Mouse (Mus musculus) kidney, adult 2 months (tissue): ENCODE data around the gene Mrpl1. TPM values are rescaled to one million over a fixed set of nuclear protein-coding genes. Genes with fewer than 3 reads are reported as not detected.

Experiments
- DNase-seq: peaks from one replicate; pipeline ENCODE4 v3.0.0; 2021
- H3K27ac ChIP-seq: fragments of 200-500 bp; 2 replicates; pipeline ENCODE4 v1.5.1; 2012; ENCODE audit warnings: low read depth, low read length, control low read depth, inconsistent platforms; ENCODE audit not compliant: insufficient read depth
- H3K27me3 ChIP-seq: fragments of 200-500 bp; replicated peaks from 2 replicates; pipeline ENCODE4 v1.6.1; 2012; ENCODE audit warnings: mild to moderate bottlenecking, moderate library complexity, low read length, inconsistent platforms; ENCODE audit not compliant: control insufficient read depth, insufficient read depth
- H3K36me3 ChIP-seq: fragments of 200-500 bp; 2 replicates; pipeline ENCODE4 v1.6.1; 2012; ENCODE audit warnings: mild to moderate bottlenecking, moderate library complexity, low read length, inconsistent platforms; ENCODE audit not compliant: control insufficient read depth, insufficient read depth
- H3K4me1 ChIP-seq: fragments of 200-500 bp; 2 replicates; pipeline ENCODE4 v1.6.1; 2011; ENCODE audit warnings: low read length; ENCODE audit not compliant: control insufficient read depth, insufficient read depth
- H3K4me3 ChIP-seq: fragments of 200-500 bp; 2 replicates; pipeline ENCODE4 v1.5.1; 2011; ENCODE audit warnings: mild to moderate bottlenecking, low read depth, low read length, control low read depth; ENCODE audit not compliant: insufficient read depth
- CTCF ChIP-seq: fragments of 200-500 bp; conservative IDR thresholded peaks from 2 replicates; pipeline ENCODE4 v1.5.1; 2011; ENCODE audit warnings: low read depth, mild to moderate bottlenecking, control low read depth, low read length, moderate library complexity, mixed read lengths; ENCODE audit not compliant: insufficient read depth, insufficient read length
- POLR2A ChIP-seq: fragments of 200-500 bp; IDR thresholded peaks from one replicate; pipeline ENCODE4 v1.6.1; 2011; ENCODE audit warnings: low read depth, low read length, control low read depth
- WGBS: fragments of 180-500 bp; shearing (Covaris S2); methylation state at CpG from one replicate; pipeline ENCODE4 v1.1.7; 2018; 5-methylcytosine and 5-hydroxymethylcytosine counted together
- polyA plus RNA-seq: library from polyadenylated mRNA; depleted of rRNA; stranded (reverse); fragments of >200 nt; gene quantifications from 2 replicates; pipeline ENCODE4 v1.2.3, GENCODE M21; 2012

Mrpl1 gene
- polyA plus RNA-seq, 1 experiment, result 6.6 TPM

DNA sequence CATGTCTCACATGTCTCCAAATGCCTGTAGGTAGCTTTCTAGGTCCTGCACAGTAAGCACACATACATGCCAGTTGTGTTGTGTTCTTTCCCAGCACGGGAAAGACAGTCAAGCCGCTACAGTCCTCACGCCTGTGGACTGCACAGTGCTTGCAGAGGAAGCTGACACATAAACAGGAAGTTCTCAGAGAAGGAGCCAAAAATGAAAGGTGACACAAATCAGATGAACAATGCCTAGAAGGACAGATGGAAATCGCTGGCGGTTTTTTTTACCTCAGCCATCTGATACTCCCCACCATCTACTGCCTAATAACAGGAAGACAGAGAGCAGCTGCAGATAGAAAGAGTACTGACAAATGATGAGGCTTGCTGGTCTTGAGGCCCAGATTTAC is 45.3 kb upstream of the Mrpl1 start, which contains the start of gene Cnot6l:
TSS of gene Cnot6l (minus strand) at position 151 of the 391 bp plus-strand sequence.
- TF ChIP-seq POLR2A, result no peak
- TF ChIP-seq CTCF, result no peak
- H3K27ac ChIP-seq, result peak within 1 kb of the TSS; percentile 57
- WGBS, result 26% methylated on average over 5 of the region's 5 CpGs
- H3K27me3 ChIP-seq, result no peaks in the 10 kb centered on the region
- H3K4me1 ChIP-seq, result peaks cover 3% of the 10 kb centered on the region; the same call in 1 of the 2 replicates
- DNase-seq, result peak; percentile 84
- no peaks in the 10 kb centered on the region for H3K36me3 ChIP-seq
- peak within 1 kb of the TSS; percentile 89 for H3K4me3 ChIP-seq

DNA sequence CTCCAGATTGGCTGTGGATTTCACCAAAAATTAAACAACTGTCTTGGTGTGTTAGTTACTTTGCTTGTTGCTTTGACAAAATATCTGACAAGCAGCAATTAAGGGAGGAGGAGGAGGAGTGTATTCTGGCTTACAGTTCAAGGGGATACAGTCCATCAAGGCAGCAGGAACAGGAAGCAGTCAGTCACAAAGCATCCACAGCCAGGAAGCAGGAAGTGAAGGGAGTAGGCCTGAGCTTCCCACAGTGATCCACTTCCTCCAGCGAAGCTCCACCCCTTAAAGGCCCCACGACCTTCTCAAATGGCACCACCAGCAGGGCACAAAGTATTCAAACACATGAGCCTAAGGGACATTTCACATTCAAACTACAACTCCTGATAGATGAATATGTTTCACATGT is 42.5 kb upstream of the Mrpl1 start:
- DNase-seq, result no peak
- H3K4me1 ChIP-seq, result no peaks in the 10 kb centered on the region; the same call in 1 of the 2 replicates
- 84% methylated on average over 2 of the region's 2 CpGs for WGBS

DNA sequence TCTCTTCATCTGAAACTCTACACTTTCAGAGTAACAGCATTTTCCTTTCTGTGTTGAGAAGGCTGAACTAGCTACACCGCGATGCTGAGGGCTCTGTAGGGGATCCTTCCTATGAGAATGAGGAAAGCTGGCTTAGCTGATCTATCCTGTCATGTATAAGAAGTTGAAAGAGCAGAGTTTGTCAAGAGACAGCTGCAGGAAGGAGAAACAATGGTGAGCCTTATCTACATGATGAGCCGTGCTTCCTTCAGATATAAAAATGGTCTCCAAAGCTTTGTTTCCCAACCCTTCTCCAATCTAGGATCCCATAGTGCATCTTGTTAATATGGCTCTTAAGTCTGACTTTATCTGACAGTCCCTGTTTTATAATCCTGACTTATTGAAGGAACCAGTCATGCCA is 38.9 kb upstream of the Mrpl1 start:
- DNase-seq, result no peak
- H3K36me3 ChIP-seq, result no peaks in the 10 kb centered on the region
- TF ChIP-seq CTCF (no peak), POLR2A (no peak)
- no peak overlapping the region for H3K27ac ChIP-seq
- H3K27me3 ChIP-seq, result no peaks in the 10 kb centered on the region
- 69% methylated on average over 3 of the region's 3 CpGs for WGBS
- no peak overlapping the region for H3K4me3 ChIP-seq
- H3K4me1 ChIP-seq, result no peaks in the 10 kb centered on the region

More for the DNA sequence above, 42.5 kb upstream of the Mrpl1 start:
- H3K27me3 ChIP-seq, result no peaks in the 10 kb centered on the region
- TF ChIP-seq CTCF, result no peak
- no peak for TF ChIP-seq POLR2A
- no peak overlapping the region for H3K27ac ChIP-seq
- no peaks in the 10 kb centered on the region for H3K36me3 ChIP-seq
- no peak overlapping the region for H3K4me3 ChIP-seq

DNA sequence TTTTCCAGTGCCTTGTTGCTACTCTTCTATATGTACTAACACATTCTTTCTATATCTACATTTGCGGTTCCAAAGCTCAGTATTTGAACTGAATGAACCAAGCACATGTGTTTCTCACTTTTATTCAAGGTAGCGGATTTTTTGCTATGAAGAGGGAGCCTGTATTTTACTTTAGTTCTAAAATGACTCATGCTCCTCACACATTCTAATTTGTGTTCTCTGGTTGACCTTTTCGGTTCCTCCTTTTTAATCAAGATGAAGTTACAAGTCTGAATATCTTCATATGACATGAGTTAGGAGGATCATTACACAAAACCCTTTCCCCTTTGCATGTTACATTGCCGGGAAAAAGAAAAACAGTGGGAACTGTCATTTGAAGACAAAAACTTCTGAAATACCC is 37.5 kb upstream of the Mrpl1 start:
- 88% methylated on average over 4 of the region's 4 CpGs for WGBS
- Histone ChIP-seq H3K36me3 (no peaks in the 10 kb centered on the region), H3K27me3 (no peaks in the 10 kb centered on the region), H3K4me1 (no peaks in the 10 kb centered on the region; the same call in 1 of the 2 replicates), H3K4me3 (no peak overlapping the region), H3K27ac (no peak overlapping the region)
- TF ChIP-seq CTCF (no peak), POLR2A (no peak)
- DNase-seq, result no peak

DNA sequence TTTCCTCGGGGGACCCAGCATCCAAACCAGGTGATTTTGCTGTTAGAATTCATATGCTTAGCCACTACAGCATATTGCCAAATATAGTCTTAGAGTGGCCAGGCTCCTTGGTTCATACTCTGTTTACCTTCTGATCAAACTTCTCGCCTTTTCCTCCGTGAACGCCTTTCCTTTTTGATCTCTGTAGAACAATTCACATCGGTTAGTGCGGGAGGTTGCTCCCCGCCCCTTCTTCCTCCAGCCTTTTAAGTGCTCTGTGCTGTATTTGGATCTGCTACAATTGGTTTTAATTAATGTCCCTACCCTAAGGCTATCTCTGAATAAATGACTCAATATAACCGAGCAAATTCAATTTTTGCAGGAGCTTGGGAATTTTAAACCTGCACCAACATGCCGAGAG is 33.2 kb upstream of the Mrpl1 start:
- WGBS, result 24% methylated on average over 9 of the region's 9 CpGs
- no peaks in the 10 kb centered on the region for H3K27me3 ChIP-seq
- no peaks in the 10 kb centered on the region; the same call in 1 of the 2 replicates for H3K4me1 ChIP-seq
- H3K4me3 ChIP-seq, result no peak overlapping the region
- H3K36me3 ChIP-seq, result no peaks in the 10 kb centered on the region
- no peak for TF ChIP-seq CTCF
- TF ChIP-seq POLR2A, result no peak
- H3K27ac ChIP-seq, result no peak overlapping the region
- peak; percentile 16 for DNase-seq

DNA sequence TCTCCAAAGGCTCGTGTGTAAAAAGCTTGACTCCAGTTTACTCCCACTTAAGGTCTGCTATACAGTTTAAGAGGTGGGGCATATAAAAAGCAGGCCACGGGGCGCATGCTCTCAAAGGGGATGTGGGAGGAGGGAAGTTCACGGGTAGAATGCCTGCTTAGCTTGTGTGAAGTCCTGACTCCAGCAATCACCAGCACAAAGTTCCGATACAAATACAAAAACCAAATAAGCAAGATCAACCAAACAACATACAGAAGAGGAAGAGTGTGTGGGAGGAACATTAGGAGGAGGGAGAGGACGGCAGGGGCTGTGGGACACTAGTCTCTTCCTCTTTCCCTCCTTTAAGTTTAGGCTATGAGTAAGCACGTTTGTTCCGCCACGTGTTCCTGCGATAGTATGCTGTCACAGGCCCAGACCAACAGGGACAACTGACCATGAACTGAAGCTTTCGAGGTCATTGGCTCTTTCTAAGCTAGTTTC is 32.4 kb upstream of the Mrpl1 start:
- WGBS, result 48% methylated on average over 11 of the region's 11 CpGs
- no peak for TF ChIP-seq POLR2A
- no peak for TF ChIP-seq CTCF
- H3K27ac ChIP-seq, result no peak overlapping the region
- peak; percentile 4 for DNase-seq
- H3K27me3 ChIP-seq, result no peaks in the 10 kb centered on the region
- H3K4me1 ChIP-seq, result no peaks in the 10 kb centered on the region; the same call in 1 of the 2 replicates
- no peak overlapping the region for H3K4me3 ChIP-seq
- H3K36me3 ChIP-seq, result no peaks in the 10 kb centered on the region

DNA sequence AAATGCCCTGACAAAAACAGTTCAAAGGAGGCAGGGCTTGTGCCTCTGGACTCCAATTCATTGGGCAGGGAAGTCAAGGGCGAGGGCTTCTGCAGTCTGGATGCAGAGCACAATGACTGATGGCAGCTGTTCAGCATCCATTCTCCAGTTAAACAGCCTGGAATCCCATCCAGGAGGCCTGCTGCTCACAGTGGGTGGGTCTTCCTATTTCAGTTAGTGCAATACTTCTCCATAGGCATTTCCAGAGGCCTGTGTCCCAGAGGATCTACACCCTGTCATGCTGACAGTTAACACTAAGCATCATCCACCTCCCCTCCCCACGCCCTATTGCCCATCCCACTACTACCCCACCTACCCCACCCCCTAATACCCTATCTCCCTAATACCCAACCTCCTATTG is 26.1 kb upstream of the Mrpl1 start:
- DNase-seq, result no peak
- no peaks in the 10 kb centered on the region for H3K4me1 ChIP-seq
- TF ChIP-seq POLR2A (no peak), CTCF (no peak)
- WGBS, result 91% methylated on average over 2 of the region's 2 CpGs
- no peak overlapping the region for H3K27ac ChIP-seq
- H3K36me3 ChIP-seq, result no peaks in the 10 kb centered on the region
- no peak overlapping the region for H3K4me3 ChIP-seq
- no peaks in the 10 kb centered on the region for H3K27me3 ChIP-seq
